Mouse (Mus musculus): ENCODE results near the gene Cacng8. TPM values are rescaled to one million over a fixed set of nuclear protein-coding genes. Genes with fewer than 3 reads are reported as not detected.
"Not testable (repeated sequence)": the region's sequence is repeated elsewhere in the genome, so short reads cannot be mapped to it uniquely, and the experiment has no call there.

Cacng8 gene
- total RNA-seq, 4 experiments from 2014 or later: 146 to 153 (median 150) TPM

DNA sequence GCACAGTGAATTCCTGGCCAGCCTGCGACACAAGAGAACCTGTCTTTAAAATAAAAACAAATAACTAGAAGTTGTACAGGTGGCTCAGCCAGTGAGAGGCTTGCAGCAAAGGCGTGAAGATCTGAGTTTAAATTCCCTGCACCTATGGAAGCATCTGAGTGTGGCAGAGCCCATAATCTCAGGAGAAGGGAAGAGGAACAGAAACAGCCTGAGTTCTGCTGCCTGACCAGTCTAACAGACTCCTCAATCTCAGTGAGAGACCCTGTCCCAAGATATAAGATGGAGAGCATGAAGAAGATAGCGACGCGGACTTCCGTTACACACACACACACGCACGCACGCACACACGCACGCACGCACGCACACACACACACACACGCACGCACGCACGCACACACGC, 2.7 kb upstream of the Cacng8 start:
- no peak for DNase-seq (ENCODE audit: low spot score in 2 of 2)

DNA sequence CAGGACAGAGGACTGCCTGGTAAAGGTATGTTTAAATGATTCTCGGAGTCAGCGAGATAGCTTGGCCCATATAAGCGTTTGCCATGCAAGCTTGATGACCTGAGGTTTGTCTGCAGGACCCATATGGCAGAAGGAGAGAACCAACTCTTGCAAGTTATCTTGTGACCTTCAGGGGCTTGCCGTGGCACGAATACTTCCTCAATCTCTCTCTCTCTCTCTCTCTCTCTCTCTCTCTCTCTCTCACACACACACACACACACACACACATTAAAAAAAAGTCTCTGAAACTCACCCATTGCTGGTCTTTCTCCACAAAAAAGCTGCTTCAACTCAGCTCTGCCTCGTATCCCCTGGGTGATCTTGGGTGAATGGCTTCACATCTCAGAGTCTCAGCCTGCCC, 1.6 kb upstream of the Cacng8 start:
- DNase-seq (ENCODE audit: low spot score in 2 of 2): no peak

DNA sequence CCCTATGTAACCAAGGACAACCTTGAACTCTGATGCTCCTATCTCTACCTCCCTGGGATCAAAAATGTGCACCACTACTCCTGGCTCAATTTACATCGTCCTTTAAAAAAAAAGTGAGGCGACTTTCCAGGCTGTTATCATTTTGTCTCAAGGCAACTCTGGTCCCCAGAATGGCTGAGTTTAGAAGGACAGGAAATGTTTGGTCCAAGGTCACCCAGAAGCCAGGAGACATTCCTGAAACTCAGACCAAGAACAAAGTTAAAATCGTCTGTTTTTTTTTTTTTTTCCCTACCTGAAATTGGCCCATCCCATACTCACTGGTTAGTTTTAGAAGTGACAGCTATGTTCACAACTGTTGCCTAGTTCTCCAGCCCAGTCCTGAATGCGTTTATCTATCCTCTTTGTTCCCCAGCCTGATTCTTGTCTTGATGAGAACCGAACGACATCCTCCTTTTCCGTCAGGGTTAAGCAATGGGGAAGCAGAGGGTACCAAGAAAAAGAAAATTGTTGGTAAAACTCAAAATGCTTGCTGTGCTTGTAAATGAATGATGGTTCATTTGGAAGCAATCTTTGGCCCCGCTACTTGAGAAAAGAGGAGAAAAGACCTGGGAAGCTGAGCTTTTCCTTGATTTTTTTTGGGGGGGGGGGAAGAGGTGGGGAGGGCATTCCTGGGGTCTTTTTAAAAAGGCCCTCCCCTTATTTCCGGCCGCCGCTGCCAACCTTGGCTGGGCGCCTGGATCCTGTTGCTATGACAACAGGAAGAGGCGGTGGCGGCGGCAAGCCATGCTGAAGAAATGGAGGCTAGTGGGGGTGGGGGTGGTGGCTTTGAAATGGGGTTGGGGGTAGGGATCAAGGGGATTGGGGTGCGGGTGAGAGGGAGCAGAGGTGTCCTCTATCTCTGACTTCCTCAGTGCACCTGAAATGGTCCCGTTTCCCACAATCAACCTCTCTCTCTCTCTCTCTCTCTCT, 755 bp upstream of the Cacng8 start:
- peak in 1 of 2 experiments; percentile 62 for DNase-seq (ENCODE audit: low spot score in 2 of 2)

DNA sequence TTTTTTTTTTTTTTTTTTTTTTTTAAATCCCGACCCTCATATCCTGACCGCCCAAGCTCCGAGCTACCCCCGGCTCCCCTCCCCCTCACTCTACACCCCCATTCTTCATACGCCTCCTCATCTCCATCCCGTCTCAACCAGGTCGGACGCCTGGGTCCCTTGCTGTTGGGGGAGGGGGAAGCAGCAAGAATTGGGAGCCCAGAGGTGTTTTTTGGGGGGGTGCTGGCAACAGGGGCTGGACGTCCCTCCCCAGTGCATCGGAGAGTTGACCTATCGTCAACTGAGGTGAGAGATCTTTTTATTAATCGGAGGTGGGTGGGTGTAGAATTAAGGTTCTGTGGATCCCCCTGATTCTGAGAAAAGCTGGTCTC, 583 bp downstream of the Cacng8 start:
- no peak for DNase-seq (ENCODE audit: low spot score in 2 of 2)

DNA sequence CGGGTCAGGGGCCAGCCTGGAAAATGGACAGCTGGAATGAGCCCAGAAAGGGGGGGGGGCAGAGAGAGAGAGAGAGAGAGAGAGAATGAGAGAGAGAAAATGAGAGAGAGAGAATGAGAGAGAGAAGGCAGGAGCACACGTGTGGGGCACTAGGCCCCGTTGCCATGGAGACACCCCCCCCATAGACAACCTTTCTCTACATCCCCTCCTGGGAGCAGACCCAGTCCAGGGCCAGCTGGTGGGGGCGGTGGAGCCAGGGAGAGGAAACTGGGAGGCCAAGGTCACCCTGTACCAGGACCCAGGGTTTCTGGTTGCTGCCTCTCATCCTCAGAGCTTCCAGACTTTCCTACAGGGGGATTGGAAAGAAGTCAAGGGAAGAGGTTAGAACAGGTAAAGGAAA, 1.3 kb downstream of the Cacng8 start:
- no peak for DNase-seq (ENCODE audit: low spot score in 2 of 2)

DNA sequence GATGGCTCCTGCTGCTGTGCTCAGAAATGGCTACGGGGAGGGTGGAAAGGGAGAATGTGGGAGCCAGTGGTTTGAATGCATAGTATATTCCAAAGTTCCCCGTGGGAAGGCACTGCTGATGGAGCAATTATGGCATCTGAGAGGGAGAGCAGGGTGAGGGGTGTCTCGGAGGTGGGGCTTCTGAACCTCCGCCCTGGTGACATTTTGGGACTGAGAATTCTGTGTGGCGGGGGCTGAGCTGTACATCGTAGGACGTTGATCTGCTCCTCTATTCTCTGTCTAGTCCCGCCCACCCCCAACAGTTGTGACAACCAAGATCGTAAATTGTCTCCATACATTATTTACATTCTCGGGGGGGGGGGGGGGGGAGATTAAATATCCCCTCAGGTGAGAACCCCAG, 6.9 kb downstream of the Cacng8 start:
- DNase-seq (ENCODE audit: low spot score in 2 of 2): no peak

DNA sequence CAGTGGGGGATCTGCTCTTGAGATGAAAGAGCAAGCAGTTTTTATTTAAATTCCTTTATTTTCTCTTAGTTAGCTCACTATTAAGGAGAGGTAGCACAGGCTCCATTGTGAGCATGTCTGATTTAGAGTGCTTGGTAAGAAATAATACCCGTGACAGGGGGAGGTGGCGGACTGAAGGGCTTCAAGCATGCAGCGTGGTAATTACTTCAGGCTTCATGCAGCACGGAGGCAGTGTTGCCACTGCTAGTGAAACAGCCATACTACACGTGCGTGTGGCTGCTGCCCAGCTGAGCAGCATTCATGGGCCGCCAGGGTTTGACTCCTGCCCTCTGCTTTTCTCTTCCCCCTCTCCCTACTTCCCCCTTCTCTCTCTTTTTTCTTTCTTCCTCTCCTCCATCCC, 7.3 kb downstream of the Cacng8 start:
- no peak for DNase-seq (ENCODE audit: low spot score in 2 of 2)

DNA sequence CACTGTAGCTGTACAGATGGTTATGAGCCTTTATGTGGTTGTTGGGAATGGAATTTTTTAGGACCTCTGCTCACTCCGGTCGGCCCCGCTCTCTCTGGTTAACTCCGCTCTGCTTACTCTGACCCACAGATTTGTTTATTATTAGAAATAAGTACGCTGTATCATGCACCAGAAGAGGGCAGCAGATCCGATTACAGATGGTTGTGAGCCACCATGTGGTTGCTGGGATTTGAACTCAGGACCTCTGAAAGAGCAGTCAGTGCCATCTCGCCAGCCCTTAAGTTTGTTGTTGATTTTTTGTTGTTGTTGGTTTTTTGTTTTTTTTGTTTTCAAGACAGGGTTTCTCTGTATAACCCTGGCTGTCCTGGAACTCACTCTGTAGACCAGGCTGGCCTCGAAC, 7.9 kb downstream of the Cacng8 start:
- not testable (repeated sequence) for DNase-seq (ENCODE audit: low spot score in 2 of 2)

DNA sequence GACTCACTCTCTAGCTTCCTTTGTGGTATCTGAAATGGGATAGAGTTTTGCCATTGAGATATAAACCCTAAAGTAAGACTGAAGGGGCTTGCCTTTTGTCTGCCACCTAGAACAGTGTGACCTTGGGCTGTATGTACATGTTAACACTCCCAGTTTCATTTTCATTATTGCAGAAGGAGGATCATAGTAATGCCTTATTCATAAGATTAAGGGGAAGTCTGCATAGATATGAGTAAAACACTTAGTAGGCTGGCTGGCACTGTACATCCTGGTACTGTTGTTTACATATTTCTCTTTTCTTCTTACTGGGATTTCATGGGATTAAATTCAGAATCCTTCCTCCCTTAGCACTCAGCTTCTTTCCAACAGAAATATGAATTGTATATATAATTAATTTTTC, 9.5 kb downstream of the Cacng8 start:
- DNase-seq (ENCODE audit: low spot score in 2 of 2): no peak

DNA sequence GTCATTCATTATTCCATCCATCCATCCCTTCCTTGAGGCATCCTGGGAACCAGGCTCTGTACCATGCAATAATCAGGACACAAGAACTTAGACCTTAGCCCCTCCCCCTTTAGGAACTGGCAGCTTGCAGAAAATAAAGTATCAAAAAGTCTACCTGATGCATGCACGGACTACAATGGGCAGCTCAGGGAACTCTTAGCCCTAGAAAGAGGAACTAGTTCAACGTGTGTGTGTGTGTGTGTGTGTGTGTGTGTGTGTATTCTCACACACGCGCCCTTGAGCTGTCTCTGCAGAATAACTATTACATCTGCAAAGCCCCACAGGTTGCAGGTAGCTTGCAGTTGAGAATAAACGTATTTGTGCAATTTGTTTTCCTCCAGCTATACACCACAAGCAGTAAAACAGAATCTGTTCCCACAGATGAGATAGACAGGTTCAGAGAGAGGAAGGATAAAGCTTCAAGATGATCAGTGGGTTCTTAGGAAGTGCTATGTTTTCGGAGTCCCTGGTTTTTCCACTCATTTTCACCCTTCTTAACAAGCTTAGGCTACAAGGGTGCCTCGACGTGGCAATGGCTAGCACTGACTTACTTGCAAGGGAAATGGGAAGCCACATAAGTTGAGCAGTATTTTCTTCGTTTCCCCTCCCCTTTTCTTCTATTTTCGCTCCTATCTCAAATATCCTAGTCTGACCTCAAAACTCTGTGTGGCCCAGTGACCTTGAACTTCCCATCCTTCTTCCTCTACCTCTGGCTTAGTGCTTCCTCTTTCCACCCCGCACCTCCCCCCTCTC, 19.4 kb downstream of the Cacng8 start:
- no peak for DNase-seq (ENCODE audit: low spot score in 2 of 2)

DNA sequence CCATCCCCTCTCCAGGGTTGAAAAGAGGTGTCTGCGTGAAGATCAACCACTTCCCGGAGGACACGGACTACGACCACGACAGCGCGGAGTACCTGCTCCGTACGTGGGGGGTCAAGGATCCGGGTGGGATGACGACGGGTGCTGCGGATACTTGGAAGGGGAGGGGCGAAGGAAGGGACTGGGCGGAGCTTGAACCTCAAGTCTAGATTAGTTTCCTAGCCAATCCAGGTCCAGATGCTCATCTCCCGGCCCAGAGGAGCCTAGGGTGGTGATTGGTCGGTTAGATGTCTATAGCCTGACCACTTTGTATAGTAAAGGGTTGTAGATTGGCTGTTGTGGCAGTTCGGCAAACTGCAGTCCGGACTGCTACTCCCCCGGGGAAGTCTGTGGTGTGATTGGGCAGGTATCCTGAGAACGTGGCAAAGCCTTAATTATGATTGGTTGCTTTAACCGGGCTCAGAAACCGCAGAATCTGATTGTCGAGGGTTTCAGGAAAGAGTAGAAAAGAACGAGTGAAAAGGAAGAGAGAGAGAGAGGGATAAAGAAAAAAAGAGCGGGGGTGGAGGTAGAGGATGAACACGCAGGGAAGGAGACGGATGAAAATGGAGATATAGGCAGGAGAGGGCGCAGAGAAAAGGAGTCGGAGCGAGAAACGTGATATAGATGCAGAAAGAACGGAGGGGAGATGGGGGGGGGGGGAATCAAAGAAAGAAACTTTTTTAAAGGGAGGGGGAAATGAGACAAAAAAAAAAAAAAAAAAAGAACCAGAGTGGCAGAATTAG, 20.9 kb downstream of the Cacng8 start:
- DNase-seq (ENCODE audit: low spot score in 2 of 2): peak in 1 of 2 experiments; percentile 76

DNA sequence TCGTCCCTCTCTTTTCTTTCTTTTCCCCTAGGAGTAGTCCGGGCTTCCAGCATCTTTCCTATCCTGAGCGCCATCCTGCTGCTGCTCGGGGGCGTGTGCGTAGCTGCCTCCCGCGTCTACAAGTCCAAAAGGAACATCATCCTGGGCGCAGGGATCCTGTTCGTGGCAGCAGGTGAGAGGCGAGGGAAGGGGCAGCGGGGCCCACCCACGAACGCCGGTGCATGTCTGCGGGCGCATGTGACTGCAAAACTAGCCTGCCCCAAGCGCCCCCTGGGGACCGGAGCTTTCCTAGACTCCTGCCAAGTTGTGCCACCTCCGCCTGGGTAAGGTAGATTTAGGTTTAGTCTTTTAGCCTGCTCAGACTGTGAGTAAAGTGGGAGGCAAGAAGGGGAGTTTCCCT, 21.6 kb downstream of the Cacng8 start:
- peak in 1 of 2 experiments; percentile 55 for DNase-seq (ENCODE audit: low spot score in 2 of 2)

DNA sequence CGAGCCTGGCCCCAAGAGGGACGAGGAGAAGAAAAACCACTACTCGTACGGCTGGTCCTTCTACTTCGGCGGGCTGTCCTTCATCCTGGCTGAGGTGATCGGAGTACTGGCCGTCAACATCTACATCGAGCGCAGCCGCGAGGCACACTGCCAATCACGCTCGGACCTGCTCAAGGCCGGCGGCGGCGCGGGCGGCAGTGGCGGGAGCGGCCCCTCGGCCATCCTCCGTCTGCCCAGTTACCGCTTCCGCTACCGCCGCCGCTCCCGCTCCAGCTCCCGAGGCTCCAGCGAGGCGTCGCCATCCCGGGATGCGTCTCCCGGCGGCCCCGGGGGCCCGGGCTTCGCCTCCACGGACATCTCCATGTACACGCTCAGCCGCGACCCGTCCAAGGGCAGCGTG, 24.4 kb downstream of the Cacng8 start:
- no peak for DNase-seq (ENCODE audit: low spot score in 2 of 2)

DNA sequence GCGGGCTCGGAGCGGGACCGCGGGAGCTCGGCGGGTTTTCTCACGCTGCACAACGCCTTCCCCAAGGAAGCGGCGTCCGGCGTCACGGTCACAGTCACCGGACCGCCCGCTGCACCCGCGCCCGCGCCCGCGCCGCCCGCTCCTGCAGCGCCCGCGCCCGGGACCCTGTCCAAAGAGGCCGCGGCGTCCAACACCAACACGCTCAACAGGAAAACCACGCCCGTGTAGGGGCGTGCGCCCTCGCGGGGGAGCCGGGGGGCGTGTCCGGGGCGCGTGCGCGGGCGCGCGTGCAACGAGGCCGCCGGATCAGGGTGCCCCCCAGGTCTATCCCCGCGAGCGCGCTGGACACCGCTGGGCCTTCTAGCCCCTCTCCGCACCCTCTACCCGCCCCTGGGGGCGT, 24.9 kb downstream of the Cacng8 start:
- no peak for DNase-seq (ENCODE audit: low spot score in 2 of 2)

DNA sequence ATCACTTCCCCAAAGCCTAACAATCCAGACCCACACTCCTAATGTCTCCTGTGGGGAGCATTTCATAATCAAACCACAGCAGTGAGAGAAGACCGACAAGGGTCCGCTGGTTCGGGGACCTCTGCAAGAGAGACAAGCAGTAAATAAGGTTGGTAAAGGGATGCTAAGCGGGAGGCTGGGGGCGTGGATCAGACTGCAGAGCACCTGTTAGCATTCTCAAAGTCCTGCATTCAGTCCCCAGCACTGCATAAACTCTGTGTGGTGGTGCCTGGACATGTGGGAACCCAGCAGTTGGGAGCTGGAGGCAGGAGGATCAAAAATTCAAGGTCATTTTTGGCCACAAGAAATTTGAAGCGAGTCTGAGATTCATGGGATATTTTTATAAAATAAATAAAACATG, 29.5 kb downstream of the Cacng8 start:
- DNase-seq (ENCODE audit: low spot score in 2 of 2): no peak

DNA sequence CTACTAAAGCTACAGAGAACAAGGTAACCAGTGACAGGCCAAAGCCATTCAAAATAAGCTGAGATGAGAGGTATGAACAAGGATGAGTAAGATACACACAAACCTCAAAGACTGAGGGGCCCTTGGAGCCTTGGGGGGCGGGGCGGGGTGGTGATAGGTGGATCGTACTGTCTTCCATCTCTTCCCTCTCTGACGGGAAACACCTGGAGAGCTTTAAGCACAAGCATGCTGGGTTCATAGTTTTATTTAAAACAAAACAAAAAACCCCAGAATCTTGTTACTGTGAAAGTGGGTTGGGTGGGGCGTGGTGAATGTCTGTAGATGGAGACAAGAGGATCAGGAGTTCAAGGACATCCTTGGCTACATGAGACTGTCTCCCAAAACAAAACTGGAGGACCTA, 30.0 kb downstream of the Cacng8 start:
- DNase-seq (ENCODE audit: low spot score in 2 of 2): no peak

DNA sequence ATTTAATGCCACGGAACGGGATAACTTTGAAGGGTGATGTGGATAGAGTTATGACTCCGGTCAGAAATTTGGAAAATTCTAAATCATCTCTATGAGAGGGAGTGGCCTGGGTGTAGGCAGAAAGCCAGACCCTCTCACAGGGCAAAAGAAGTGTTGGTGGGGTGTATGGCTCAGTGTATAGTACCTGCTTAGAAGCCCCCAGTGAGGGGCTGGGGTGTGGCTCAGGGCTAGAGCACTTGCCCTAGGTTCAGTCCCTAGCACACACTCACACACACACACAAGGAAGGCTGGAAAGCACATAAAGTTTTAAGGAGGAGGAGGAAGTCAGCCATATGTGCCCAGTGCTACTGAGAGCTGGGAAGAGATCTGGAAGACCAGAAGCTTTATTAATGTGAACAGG, 30.8 kb downstream of the Cacng8 start:
- no peak for DNase-seq (ENCODE audit: low spot score in 2 of 2)

DNA sequence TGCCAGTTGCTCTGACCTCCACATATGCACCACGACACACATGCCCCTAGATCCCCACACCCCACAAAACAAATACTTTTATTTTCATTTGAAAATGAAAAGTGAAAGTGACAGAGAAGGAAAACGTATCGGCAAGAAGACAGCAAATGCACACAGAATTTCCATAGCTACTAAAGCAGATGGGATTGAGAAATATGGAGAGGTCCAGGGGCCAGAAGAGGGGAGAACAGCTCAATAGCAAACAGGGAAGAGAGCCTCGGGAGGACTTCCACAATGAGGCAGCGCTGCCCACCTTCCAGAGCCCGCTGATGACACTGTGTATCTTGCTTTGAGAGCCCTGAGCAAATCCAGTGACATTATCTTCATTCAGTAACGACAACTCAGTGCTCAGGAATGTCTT, 31.6 kb downstream of the Cacng8 start:
- no peak for DNase-seq (ENCODE audit: low spot score in 2 of 2)

DNA sequence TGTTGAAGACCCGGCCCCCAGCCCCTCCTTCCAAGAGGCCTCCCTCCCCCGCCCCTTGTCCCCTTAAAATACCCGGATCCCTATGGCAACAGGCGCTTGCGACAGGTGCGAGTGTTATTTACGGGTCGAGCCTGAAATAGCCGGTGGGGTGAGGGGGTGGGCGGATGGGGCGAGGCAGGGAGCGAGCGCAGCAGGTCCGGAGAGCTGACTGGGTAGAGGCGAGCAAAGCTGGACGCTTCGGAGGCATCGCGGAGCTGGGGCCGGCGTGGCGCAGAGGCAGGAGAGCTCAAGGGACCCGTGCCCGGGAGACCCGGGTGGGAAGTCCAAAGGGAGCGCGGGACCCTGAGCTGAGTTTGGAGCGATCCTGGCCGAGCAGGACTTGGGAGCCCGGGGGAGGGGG, 32.9 kb downstream of the Cacng8 start:
- DNase-seq (ENCODE audit: low spot score in 2 of 2): no peak

DNA sequence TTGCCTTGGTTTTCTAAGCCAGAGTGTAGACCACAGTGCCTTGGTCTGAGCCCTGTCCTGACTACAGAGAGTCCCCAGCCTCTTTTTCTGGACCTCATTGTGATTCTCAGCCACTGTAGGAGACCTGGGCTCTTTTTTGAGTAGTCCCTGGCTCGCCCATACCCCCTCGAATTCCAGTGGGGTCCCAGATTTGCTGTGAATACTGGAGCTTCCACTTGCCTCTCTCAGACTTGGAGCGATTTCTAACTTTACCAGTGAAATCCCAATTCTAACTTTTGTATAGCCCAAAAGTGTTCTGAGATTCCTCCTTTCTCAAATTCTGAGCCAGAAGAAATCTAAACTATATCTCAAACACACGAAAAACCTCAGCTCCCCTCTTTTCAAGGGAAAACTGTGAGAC, 33.4 kb downstream of the Cacng8 start, which contains the start of gene Cacng6:
Gene Cacng6, plus strand, starts transcription at position 301 of the 400 bp plus-strand sequence.
- no peak for DNase-seq (ENCODE audit: low spot score in 2 of 2)

DNA sequence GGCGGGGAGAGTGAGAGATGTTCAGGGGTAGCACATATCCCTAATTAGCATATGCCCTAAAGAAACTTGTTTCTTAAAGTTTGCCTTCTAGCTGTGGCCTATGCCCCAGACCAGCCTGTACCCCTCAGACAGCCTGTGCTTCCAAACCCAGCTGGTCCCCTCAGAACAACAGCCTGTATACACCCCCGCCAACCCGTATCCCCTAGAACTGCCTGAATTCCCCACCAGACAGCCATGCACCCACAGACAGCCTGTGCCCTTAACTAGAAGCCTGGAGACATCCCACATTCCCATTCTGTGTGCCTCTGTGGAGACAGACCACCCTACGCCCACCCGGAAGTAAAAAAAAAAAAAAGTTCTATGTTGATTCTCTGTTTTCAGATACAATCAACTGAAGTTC, 34.7 kb downstream of the Cacng8 start:
- no peak for DNase-seq (ENCODE audit: low spot score in 2 of 2)

DNA sequence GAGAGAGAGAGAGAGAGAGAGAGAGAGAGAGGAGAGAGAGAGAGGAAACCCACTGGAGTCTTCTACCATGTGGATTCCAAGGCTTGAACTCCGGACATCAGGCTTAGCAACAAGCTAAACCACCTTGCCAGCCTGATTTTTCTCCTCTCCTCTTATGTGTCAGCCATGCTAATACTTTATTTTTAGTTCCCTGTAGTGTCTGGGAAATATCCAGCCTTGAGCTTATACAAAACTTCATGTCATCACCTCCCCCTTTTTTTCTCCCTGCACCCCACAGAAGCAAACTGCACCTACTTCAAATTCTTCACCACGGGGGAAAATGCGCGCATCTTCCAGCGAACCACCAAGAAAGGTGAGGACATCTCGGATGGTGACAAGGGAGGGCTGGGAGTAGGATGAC, 39.7 kb downstream of the Cacng8 start:
- no peak for DNase-seq (ENCODE audit: low spot score in 2 of 2)

All from left cerebral cortex, adult 8-10 months (tissue).